Mouse (Mus musculus) hindbrain, embryonic 16.5 days (tissue): Measurements from ENCODE around the gene Metap1d. TPM values are rescaled to one million over a fixed set of nuclear protein-coding genes. Genes with fewer than 3 reads are reported as not detected.

Experiments
- ATAC-seq: fragments of 200-750 bp; cut with Nextera tagmentation; 2 replicates; pipeline ENCODE4 v1.8.0; 2017; ENCODE audit warnings: moderate TSS enrichment, moderate library complexity
- H3K27ac ChIP-seq: fragments of 300-500 bp; sonication (generic); 2 replicates; pipeline ENCODE4 v1.5.1; 2014; ENCODE audit warnings: low read depth, mild to moderate bottlenecking, control low read depth, low read length, moderate library complexity
- H3K27me3 ChIP-seq: fragments of 300-500 bp; sonication (generic); replicated peaks from 2 replicates; pipeline ENCODE4 v1.6.1; 2014; ENCODE audit warnings: low read length; ENCODE audit not compliant: control insufficient read depth, insufficient read depth
- H3K36me3 ChIP-seq: fragments of 300-500 bp; sonication (generic); 2 replicates; pipeline ENCODE4 v1.6.1; 2014; ENCODE audit warnings: mild to moderate bottlenecking, low read length, moderate library complexity, mixed read lengths; ENCODE audit not compliant: control insufficient read depth, insufficient read depth
- H3K4me1 ChIP-seq: fragments of 300-500 bp; sonication (generic); 2 replicates; pipeline ENCODE4 v1.6.1; 2014; ENCODE audit warnings: low read depth, low read length; ENCODE audit not compliant: control insufficient read depth, insufficient read depth
- H3K4me2 ChIP-seq: fragments of 300-500 bp; sonication (generic); 2 replicates; pipeline ENCODE4 v1.6.1; 2014; ENCODE audit warnings: mild to moderate bottlenecking, low read length, control low read depth, moderate library complexity
- H3K4me3 ChIP-seq: fragments of 300-500 bp; sonication (generic); 2 replicates; pipeline ENCODE4 v1.5.1; 2014; ENCODE audit warnings: mild to moderate bottlenecking, low read length, control low read depth, moderate library complexity
- H3K9ac ChIP-seq: fragments of 300-500 bp; sonication (generic); 2 replicates; pipeline ENCODE4 v1.6.1; 2014; ENCODE audit warnings: low read depth, mild to moderate bottlenecking, control low read depth, low read length, moderate library complexity
- H3K9me3 ChIP-seq: fragments of 300-500 bp; sonication (generic); 2 replicates; pipeline ENCODE4 v1.6.1; 2014; ENCODE audit warnings: mild to moderate bottlenecking, low read length, moderate library complexity; ENCODE audit not compliant: control insufficient read depth
- WGBS: fragments of 180-500 bp; shearing (Covaris S2); extraction: QIAGEN DNeasy Blood & Tissue Kit; methylation state at CpG from one replicate; pipeline ENCODE4 v1.1.7; 2014; 5-methylcytosine and 5-hydroxymethylcytosine counted together
- polyA plus RNA-seq: library from polyadenylated mRNA; unstranded; fragments of >200 nt; fragmentation: Nextera tagmentation; extraction: Ambion mirVana; gene quantifications from 2 replicates; pipeline ENCODE4 v1.2.1, GENCODE M21; 2015

Gene Metap1d
- polyA plus RNA-seq, 1 experiment from 2014 or later: 31.7 TPM

DNA sequence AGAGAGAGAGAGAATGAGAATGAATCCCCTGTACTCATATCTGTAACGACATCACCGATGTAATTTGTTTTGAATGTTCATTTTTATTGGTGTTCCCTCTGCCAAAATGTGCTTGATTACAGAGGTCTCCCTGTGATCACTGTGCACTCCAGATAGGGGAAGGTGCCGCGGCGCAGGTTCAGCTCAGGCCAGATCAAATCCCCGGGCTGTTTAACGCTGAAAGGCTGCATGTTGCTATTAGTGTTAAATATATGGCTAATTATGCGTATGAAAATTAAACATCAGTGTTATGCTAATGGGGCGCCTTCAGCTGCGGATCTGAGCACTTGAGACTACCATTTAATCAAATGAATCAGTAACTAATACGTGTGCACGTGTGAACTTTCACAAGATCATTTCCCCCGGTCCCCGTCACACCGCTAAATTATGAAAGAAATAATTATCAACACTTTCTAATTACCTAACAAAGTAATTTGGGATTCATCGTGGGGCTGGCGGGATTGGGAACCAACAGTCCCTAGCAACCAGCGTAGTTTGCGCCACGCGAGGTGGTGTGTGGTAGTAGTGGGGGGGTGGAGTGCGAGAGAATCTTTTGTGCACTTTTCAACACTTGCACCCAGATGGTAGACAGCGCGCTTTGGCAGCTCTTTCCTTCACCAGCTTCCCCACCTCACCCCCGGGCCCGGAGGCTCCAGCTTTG, 75.1 kb downstream of the Metap1d start, which contains the start of gene Dlx1:
Gene Dlx1 (plus strand): TSS at position 100 of the 700 bp plus-strand sequence.
- Histone ChIP-seq H3K9ac (no peak within 1 kb of the TSS), H3K9me3 (no peaks in the 10 kb centered on the region), H3K27ac (no peak within 1 kb of the TSS), H3K4me2 (peak within 1 kb of the TSS; percentile 62), H3K4me1 (peaks cover 5% of the 10 kb centered on the region), H3K4me3 (peak within 1 kb of the TSS; percentile 40), H3K36me3 (no peaks in the 10 kb centered on the region), H3K27me3 (peaks cover 63% of the 10 kb centered on the region)
- 2% methylated on average over 26 of the region's 26 CpGs for WGBS
- ATAC-seq: no peak

- Histone ChIP-seq H3K4me3 (peak overlapping the region; percentile 40), H3K27ac (no peak overlapping the region), H3K4me2 (peak overlapping the region; percentile 62), H3K9ac (peak overlapping the region; percentile 15; the same call in 1 of the 2 replicates), H3K27me3 (peaks cover 59% of the 10 kb centered on the region), H3K9me3 (no peaks in the 10 kb centered on the region), H3K36me3 (no peaks in the 10 kb centered on the region), H3K4me1 (peaks cover 5% of the 10 kb centered on the region)
- peak; percentile 51 for ATAC-seq
- WGBS: under 1% methylated on average over 42 of the region's 57 CpGs
Measured at GRCm38 (mm10) chr2:71528714-71529510, 75.8 kb downstream of the Metap1d start.

GRCm38 (mm10) chr2:71529511-71530351, 76.7 kb downstream of the Metap1d start:
- peak overlapping the region; percentile 62 for H3K4me2 ChIP-seq
- peaks cover 61% of the 10 kb centered on the region for H3K27me3 ChIP-seq
- H3K4me3 ChIP-seq: peak overlapping the region; percentile 40
- peak overlapping the region; percentile 7; the same call in 1 of the 2 replicates for H3K27ac ChIP-seq
- H3K9me3 ChIP-seq: no peaks in the 10 kb centered on the region
- H3K36me3 ChIP-seq: no peaks in the 10 kb centered on the region
- H3K9ac ChIP-seq: peak overlapping the region; percentile 15; the same call in 1 of the 2 replicates
- WGBS: under 1% methylated on average over 49 of the region's 60 CpGs
- peaks cover 5% of the 10 kb centered on the region for H3K4me1 ChIP-seq
- ATAC-seq: peak; percentile 84

DNA sequence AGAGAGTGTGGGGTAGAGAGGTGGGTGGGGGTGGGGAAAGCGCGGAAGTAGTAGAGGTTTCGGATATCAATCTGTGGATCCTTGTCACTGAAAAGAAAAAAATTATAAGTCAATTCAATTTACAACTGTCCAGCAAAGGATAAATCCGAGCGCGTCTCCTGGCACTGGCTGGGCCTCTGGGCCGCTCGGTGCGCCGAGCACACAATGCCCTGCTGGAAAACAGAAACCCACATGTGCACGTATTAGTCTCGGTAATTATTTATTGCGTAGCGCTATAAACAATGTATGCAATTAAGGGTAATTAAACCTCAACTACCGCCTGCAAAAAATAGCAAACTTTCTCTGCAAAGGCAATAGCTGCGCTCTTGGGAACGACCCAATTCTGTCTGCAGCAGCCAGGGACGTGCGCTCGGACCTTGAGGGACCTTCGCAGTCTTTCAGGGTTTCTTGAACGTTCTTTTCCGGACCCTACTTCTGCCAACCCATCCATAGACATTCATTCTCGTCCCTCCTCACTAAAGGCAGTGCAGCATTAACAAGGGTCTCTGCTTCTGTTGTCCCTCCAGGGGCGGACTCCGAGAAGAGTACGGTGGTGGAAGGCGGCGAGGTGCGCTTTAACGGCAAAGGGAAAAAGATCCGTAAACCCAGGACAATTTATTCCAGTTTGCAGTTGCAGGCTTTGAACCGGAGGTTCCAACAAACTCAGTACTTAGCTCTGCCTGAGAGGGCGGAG, 77.5 kb downstream of the Metap1d start:
- Histone ChIP-seq H3K4me3 (no peak overlapping the region), H3K9me3 (no peaks in the 10 kb centered on the region), H3K36me3 (no peaks in the 10 kb centered on the region), H3K27ac (no peak overlapping the region), H3K9ac (no peak overlapping the region), H3K4me1 (peaks cover 5% of the 10 kb centered on the region), H3K4me2 (no peak overlapping the region), H3K27me3 (peaks cover 59% of the 10 kb centered on the region)
- ATAC-seq: no peak
- WGBS: 2% methylated on average over 34 of the region's 34 CpGs

DNA sequence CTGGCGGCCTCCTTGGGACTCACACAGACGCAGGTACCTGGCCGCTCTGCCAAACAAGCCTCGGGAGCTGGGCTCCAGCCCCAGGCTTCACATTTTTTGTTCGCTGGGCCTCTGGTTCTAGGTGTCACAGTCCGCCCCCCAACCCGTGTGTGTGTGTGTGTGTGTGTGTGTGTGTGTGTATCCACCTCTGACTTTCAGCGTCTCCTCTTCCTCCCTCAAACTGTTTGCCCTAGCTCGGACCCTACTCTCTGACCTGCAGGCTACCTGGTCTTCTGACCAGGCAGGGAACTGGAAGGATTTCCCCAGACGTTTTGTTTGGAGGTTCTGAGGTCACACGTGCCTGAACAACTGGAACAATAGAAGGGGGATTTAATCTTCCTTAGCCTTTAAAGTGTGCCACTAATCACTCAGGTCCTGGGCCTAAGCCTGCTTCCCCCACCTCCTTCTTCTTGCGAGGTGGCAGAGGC, 78.1 kb downstream of the Metap1d start:
- under 1% methylated on average over 12 of the region's 12 CpGs for WGBS
- no peak overlapping the region for H3K9ac ChIP-seq
- no peak overlapping the region for H3K4me2 ChIP-seq
- no peaks in the 10 kb centered on the region for H3K36me3 ChIP-seq
- H3K27me3 ChIP-seq: peaks cover 54% of the 10 kb centered on the region
- ATAC-seq: no peak
- no peaks in the 10 kb centered on the region for H3K9me3 ChIP-seq
- no peak overlapping the region for H3K4me3 ChIP-seq
- no peak overlapping the region for H3K27ac ChIP-seq
- H3K4me1 ChIP-seq: peaks cover 5% of the 10 kb centered on the region

GRCm38 (mm10) chr2:71531990-71532970, 79.2 kb downstream of the Metap1d start:
- Histone ChIP-seq H3K36me3 (no peaks in the 10 kb centered on the region), H3K27ac (no peak overlapping the region), H3K4me3 (no peak overlapping the region), H3K4me2 (no peak overlapping the region), H3K9ac (no peak overlapping the region), H3K27me3 (peaks cover 53% of the 10 kb centered on the region), H3K9me3 (no peaks in the 10 kb centered on the region), H3K4me1 (peaks cover 5% of the 10 kb centered on the region)
- WGBS: 1% methylated on average over 43 of the region's 43 CpGs
- no peak for ATAC-seq

DNA sequence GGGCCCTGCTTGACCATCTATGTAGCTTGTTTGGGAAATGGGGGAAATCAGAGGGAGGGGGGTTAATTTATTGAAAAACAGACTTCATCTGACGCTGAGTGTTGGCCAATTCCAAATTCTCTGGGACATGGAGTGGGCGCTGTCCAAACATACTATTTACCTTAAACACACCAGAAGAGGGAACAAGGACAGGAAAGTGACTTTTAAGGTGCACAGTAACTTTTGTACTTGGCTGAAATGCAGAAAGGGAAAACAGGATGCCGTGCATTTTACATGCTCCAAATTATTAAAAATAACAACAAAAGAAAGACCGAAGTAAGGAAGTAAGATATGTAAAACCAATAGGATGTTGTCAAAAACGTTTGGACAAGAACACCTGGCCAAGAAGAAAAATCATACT, 80.0 kb downstream of the Metap1d start:
- H3K36me3 ChIP-seq: no peaks in the 10 kb centered on the region
- WGBS: 7% methylated on average over 5 of the region's 5 CpGs
- H3K4me1 ChIP-seq: peaks cover 5% of the 10 kb centered on the region
- no peak overlapping the region for H3K9ac ChIP-seq
- no peak for ATAC-seq
- no peak overlapping the region for H3K27ac ChIP-seq
- H3K4me3 ChIP-seq: no peak overlapping the region
- no peak overlapping the region for H3K4me2 ChIP-seq
- peaks cover 54% of the 10 kb centered on the region for H3K27me3 ChIP-seq
- H3K9me3 ChIP-seq: no peaks in the 10 kb centered on the region
